Mouse (Mus musculus) cortical plate, adult 2 months (tissue): ENCODE measurements around the gene Ccdc127.

Experiments used
- CTCF ChIP-seq: fragments of 200-500 bp; IDR thresholded peaks from 2 replicates; pipeline ENCODE4 v1.5.1; 2011; ENCODE audit warnings: mild to moderate bottlenecking, control low read depth, low read length; ENCODE audit not compliant: insufficient read depth; ENCODE audit errors: extremely low read depth
- POLR2A ChIP-seq: fragments of 200-500 bp; IDR thresholded peaks from 2 replicates; pipeline ENCODE4 v1.6.1; 2011; ENCODE audit warnings: mild to moderate bottlenecking, low read length, control low read depth; ENCODE audit not compliant: insufficient read depth; ENCODE audit errors: extremely low read depth

DNA sequence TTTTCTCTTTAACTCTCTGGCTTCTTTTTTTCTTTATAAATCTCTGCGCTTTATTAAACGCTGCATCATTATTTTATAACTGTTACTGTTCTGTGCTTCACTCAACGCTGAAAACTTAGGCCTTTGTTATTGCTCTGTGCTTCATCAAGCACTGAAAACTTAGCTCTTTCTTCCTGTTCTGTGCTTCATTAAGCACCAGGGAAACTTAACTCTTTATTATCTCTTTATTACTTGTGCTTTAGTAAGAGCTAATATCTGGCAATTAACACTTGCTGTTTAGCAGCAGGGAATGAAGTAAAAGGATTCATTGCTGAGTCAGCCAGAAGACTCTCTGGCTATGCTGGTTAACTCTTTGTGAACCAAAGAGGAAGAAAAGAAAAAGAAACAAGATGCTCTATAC, 32.2 kb downstream of the Ccdc127 start:
- no peak for TF ChIP-seq CTCF
- TF ChIP-seq POLR2A: no peak
